8 mouse cellular contexts compared by ENCODE assay signal in genomic region chr3:34647688-34648087, GRCm38 (mm10). TPM values are rescaled to one million over a fixed set of nuclear protein-coding genes. Genes with fewer than 3 reads are reported as not detected.
DNase-seq lines count a peak whose midpoint lies in the region; ATAC-seq and TF ChIP-seq lines count a peak whose summit lies in the region.

No protein-coding gene starts in this region.

- H3K36me3 ChIP-seq in ES-Bruce4 (ENCODE audit: control insufficient read depth, insufficient read depth, low read length, poor library complexity, severe bottlenecking): peaks cover 18% of the 10 kb centered on the region

- H3K27ac ChIP-seq in ES-Bruce4 (ENCODE audit: insufficient read depth, low read length): 0 out of 2 replicates have a peak overlapping the region, but pooled peaks have one; percentile 92

- peak; percentile 59 for TF ChIP-seq CTCF in ES-Bruce4 (IDR thresholded peaks at IDR 0.05; ENCODE audit: low read depth, low read length)

- no peak for TF ChIP-seq POLR2A in ES-Bruce4 (IDR thresholded peaks at IDR 0.05; ENCODE audit: insufficient read depth, low read length)

- no peak overlapping the region for H3K4me3 ChIP-seq in ES-Bruce4 (ENCODE audit: low read depth, low read length)

- peak; percentile 25 for DNase-seq in 3T3-L1 (ENCODE audit: low read depth, low spot score)
- peak; percentile 92 to 95 for DNase-seq in cerebellum, postnatal 14 days
- peak; percentile 87 for DNase-seq in gastrocnemius, postnatal 10 days
- peak; percentile 92 to 93 for DNase-seq in kidney, postnatal 4 days
- peak; percentile 66 for DNase-seq in lung, postnatal 25 days (ENCODE audit: low spot score)
- DNase-seq in right cerebral cortex, postnatal 25 days: peak; percentile 73

- peak overlapping the region; percentile 73 for H3K9ac ChIP-seq in ES-Bruce4 (ENCODE audit: low read depth, poor library complexity, severe bottlenecking)

- H3K9me3 ChIP-seq in ES-Bruce4 (replicated peaks; ENCODE audit: control insufficient read depth, insufficient read depth, low read length, poor library complexity, severe bottlenecking): no peaks in the 10 kb centered on the region

- no peaks in the 10 kb centered on the region for H3K4me1 ChIP-seq in ES-Bruce4 (ENCODE audit: control insufficient read depth, insufficient read depth, low read length)

- no peak for TF ChIP-seq EP300 in ES-Bruce4 (IDR thresholded peaks at IDR 0.05; ENCODE audit: insufficient read depth, low read depth, low read length)

- no peaks in the 10 kb centered on the region for H3K27me3 ChIP-seq in ES-Bruce4 (ENCODE audit: control insufficient read depth, insufficient read depth, low read length, poor library complexity, severe bottlenecking)

- no peak for ATAC-seq in megakaryocyte, adult 5-6 weeks (ENCODE audit: poor library complexity, severe bottlenecking)

RNA-seq across cellular contexts. Expression of gene Sox2, which starts 2.5 kb away (rescaled TPM):
- 400 and 407 TPM in 2 replicates for polyA plus RNA-seq in ES-Bruce4 (2011; ENCODE audit: insufficient read depth, insufficient read length, low read depth, missing spikeins)
- total RNA-seq in gastrocnemius, postnatal 10 days (2021): under 1 TPM; 0.38 to 0.77 TPM
- total RNA-seq in megakaryocyte, adult 5-6 weeks (2015): not detected in 2 replicates
- not detected in 2 replicates for total RNA-seq in megakaryocyte, adult 5-6 weeks (2017)

Comparison
In these comparisons a context has a peak if more than half of its experiments do, and no peak if none do; other contexts are left out.
1. DNase-seq: peak in every context shown above with its lines; median percentile 94 in cerebellum, postnatal 14 days; 92 in kidney, postnatal 4 days; 87 in gastrocnemius, postnatal 10 days; 73 in right cerebral cortex, postnatal 25 days; 66 in lung, postnatal 25 days; 25 in 3T3-L1.